ENCODE assay signal across 13 mouse cellular contexts in genomic region chr4:45757941-45758340, GRCm38 (mm10).
"Had no signal": no experiment of that assay in that cellular context is flagged by ENCODE, and none has a peak within 500 bp of the region (broad histone marks: within the 10 kb centered on the region; RNA-seq: fewer than 3 reads in every experiment).

No protein-coding gene starts in this region.

- H3K4me3 ChIP-seq: left cerebral cortex, adult 2 months; limb, embryonic 12.5 days; liver, embryonic 13.5 days; lung, embryonic 15.5 days; midbrain, embryonic 13.5 days; myocyte had no signal

- H3K9ac ChIP-seq: limb, embryonic 12.5 days; liver, embryonic 13.5 days; liver, postnatal 0 days; lung, embryonic 15.5 days; midbrain, embryonic 13.5 days had no signal

- DNase-seq: kidney, postnatal 14 days; liver; liver, embryonic 13.5 days; liver, postnatal 0 days; lung, postnatal 14 days; right cerebral cortex, adult 18-20 months; right cerebral cortex, postnatal 25 days; thymus, postnatal 36 days had no signal

- H3K27me3 ChIP-seq: lung, embryonic 15.5 days had no signal

- H3K36me3 ChIP-seq: limb, embryonic 12.5 days; liver, embryonic 13.5 days; lung, embryonic 15.5 days; midbrain, embryonic 13.5 days had no signal

- H3K4me2 ChIP-seq: limb, embryonic 12.5 days; liver, embryonic 13.5 days; lung, embryonic 15.5 days; midbrain, embryonic 13.5 days had no signal

- H3K27ac ChIP-seq: left cerebral cortex, adult 2 months; limb, embryonic 12.5 days; liver, embryonic 13.5 days; lung, embryonic 15.5 days; midbrain, embryonic 13.5 days had no signal

- H3K9me3 ChIP-seq: limb, embryonic 12.5 days; liver, embryonic 13.5 days; lung, embryonic 15.5 days; midbrain, embryonic 13.5 days had no signal

- ATAC-seq: liver, postnatal 0 days; midbrain, embryonic 13.5 days had no signal
